Mouse (Mus musculus): Measurements from ENCODE around the gene Hdac5. TPM values are rescaled to one million over a fixed set of nuclear protein-coding genes. Genes with fewer than 3 reads are reported as not detected.
A peak's percentile ranks its signal among the peaks of the same experiment; 100 is the strongest.

The Hdac5 gene
- total RNA-seq (2014; rRNA removed) = 15.9 and 25.0 TPM in 2 replicates
- polyA plus RNA-seq (2012; rRNA removed) = 38.2 and 60.5 TPM in 2 replicates

DNA sequence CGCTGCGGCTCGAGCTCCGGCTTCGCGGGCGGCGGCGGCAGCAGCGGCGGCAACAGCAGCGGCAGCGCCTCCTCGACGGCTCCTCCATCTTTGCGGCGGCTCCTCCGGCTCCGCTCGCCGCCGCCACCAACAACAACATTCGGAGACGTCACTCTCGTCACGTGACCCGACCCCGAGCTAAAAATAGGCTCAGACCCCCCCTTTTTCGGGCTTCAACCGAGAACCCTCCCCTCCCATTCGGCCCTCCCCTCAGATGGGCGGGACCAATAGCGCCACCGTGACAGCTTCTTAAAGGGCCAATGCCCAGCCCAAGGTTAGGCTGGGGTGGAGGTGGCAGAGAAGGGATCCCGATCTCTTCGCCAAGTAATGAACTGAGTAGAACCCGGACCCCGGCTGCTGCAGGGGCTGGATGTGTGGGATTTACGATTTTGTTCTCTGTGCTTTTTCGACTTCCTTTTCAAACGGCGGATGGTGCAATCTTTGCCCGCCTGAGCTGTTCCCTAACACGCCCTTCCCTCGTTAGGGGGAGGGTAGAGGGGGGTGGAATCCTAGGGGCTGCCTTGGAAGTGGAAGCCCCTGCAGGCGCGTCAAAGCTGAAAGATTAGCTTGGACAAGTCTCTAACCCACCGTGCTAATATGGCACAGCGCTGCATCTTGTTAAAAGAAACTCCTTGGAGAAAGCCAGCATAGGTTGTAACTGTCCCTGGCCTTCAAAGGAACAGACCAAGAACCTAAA lies at the start of gene Hdac5:
Gene Hdac5 (minus strand): TSS at position 161 of the 736 bp plus-strand sequence.
- H3K9ac ChIP-seq (ENCODE audit: low read depth, low read length) = peak within 1 kb of the TSS; percentile 95
- peaks cover 35% of the 10 kb centered on the region for H3K79me2 ChIP-seq (ENCODE audit: control insufficient read depth, insufficient read depth, low read length)
- DNase-seq (ENCODE audit: extremely low read depth, low read depth, low spot score) = peak; percentile 91
- H3K27me3 ChIP-seq (ENCODE audit: control insufficient read depth, insufficient read depth, low read length) = no peaks in the 10 kb centered on the region
- H3K4me1 ChIP-seq (ENCODE audit: control insufficient read depth, insufficient read depth, low read length) = peaks cover 8% of the 10 kb centered on the region
- peak within 1 kb of the TSS; percentile 70 for H3K27ac ChIP-seq (replicated peaks; ENCODE audit: insufficient read depth, low read depth, low read length)
- no peaks in the 10 kb centered on the region for H3K36me3 ChIP-seq (ENCODE audit: control insufficient read depth, insufficient read depth, low read length)
- TF ChIP-seq CTCF (IDR thresholded peaks at IDR 0.05; ENCODE audit: low read depth, low read length) (no peak), POLR2A (IDR thresholded peaks at IDR 0.05; ENCODE audit: extremely low read depth, insufficient read depth, low read length) (peak; percentile 70)
- WGBS = 1% methylated on average over 49 of the region's 49 CpGs
- H3K4me3 ChIP-seq (ENCODE audit: insufficient read depth, low read depth, low read length) = peak within 1 kb of the TSS; percentile 73

DNA sequence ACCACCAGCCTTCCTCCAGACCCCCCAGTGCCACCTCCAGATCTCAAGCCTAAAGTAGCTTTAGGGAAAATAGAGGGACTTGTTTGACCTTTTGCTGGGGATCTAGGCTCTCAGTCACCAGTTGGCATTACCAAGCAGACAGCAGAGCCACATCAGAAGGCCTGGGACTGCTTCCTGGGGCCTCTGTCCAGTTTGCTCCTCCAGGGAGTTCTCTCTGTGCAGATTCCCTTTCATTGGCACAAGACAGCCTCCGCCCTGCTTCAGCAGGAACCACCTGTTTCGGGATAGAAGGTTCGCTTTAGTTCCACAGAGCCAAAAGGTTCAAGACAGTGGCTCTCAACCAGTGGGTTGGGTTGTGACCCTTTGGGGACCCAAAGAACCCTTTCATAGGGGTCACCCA lies 49.6 kb upstream of the Hdac5 start:
- Histone ChIP-seq H3K4me1 (ENCODE audit: control insufficient read depth, insufficient read depth, low read length) (peaks cover 3% of the 10 kb centered on the region; the same call in 1 of the 2 replicates), H3K9ac (ENCODE audit: low read depth, low read length) (no peak overlapping the region), H3K79me2 (ENCODE audit: control insufficient read depth, insufficient read depth, low read length) (no peaks in the 10 kb centered on the region), H3K27me3 (ENCODE audit: control insufficient read depth, insufficient read depth, low read length) (no peaks in the 10 kb centered on the region), H3K27ac (replicated peaks; ENCODE audit: insufficient read depth, low read depth, low read length) (no peak overlapping the region), H3K36me3 (ENCODE audit: control insufficient read depth, insufficient read depth, low read length) (no peaks in the 10 kb centered on the region), H3K4me3 (ENCODE audit: insufficient read depth, low read depth, low read length) (no peak overlapping the region)
- no peak for DNase-seq (ENCODE audit: extremely low read depth, low read depth, low spot score)
- TF ChIP-seq POLR2A (IDR thresholded peaks at IDR 0.05; ENCODE audit: extremely low read depth, insufficient read depth, low read length) (no peak), CTCF (IDR thresholded peaks at IDR 0.05; ENCODE audit: low read depth, low read length) (no peak)
- 91% methylated on average over 3 of the region's 3 CpGs for WGBS

DNA sequence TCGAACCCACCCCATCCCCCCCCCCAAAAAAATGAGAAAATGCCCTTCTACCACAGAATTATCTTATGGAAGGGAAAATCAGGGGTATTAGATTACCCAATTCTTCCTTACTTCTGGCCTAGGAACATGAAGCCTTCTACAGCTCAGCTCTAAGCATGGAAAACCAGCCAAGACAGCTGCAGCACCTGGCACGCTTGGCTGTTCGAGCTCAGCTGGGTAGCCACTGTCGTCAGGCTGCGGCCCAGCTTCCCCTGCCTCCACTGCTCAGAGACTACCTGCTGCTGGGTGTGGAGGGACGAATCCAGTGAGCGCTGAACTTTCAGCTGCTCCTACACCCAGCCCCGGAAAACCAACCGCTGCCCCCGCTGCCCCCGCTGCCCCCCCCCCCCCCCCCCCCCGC lies 47.8 kb upstream of the Hdac5 start:
- H3K36me3 ChIP-seq (ENCODE audit: control insufficient read depth, insufficient read depth, low read length) = no peaks in the 10 kb centered on the region
- H3K27me3 ChIP-seq (ENCODE audit: control insufficient read depth, insufficient read depth, low read length) = no peaks in the 10 kb centered on the region
- no peak overlapping the region for H3K27ac ChIP-seq (replicated peaks; ENCODE audit: insufficient read depth, low read depth, low read length)
- peaks cover 3% of the 10 kb centered on the region; the same call in 1 of the 2 replicates for H3K4me1 ChIP-seq (ENCODE audit: control insufficient read depth, insufficient read depth, low read length)
- H3K9ac ChIP-seq (ENCODE audit: low read depth, low read length) = no peak overlapping the region
- WGBS = 98% methylated on average over 8 of the region's 12 CpGs
- no peak for TF ChIP-seq POLR2A (IDR thresholded peaks at IDR 0.05; ENCODE audit: extremely low read depth, insufficient read depth, low read length)
- TF ChIP-seq CTCF (IDR thresholded peaks at IDR 0.05; ENCODE audit: low read depth, low read length) = no peak
- H3K79me2 ChIP-seq (ENCODE audit: control insufficient read depth, insufficient read depth, low read length) = no peaks in the 10 kb centered on the region
- no peak overlapping the region for H3K4me3 ChIP-seq (ENCODE audit: insufficient read depth, low read depth, low read length)
- DNase-seq (ENCODE audit: extremely low read depth, low read depth, low spot score) = no peak

DNA sequence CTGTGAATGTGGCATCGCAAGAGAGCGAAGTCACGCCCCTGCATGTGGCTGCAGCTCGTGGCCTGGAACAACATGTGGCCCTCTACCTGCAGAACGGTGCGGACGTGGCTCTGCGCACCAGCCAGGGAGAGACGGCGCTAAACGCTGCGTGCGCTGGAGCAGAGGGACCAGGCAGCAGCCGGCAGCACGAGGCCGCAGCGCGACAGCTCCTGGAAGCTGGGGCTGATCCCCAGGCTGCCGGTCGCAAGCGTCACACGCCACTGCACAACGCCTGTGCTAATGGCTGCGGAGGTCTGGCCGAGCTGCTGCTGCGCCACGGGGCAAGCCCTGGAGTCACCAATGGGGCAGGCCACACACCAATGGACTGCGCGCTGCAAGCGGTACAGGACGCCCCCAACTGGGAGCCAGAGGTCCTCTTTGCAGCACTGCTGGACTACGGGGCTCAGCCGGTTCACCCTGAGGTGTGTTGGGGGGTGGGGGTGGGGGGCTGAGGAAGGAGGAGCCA lies 46.5 kb upstream of the Hdac5 start:
- 4% methylated on average over 33 of the region's 33 CpGs for WGBS
- Histone ChIP-seq H3K27me3 (ENCODE audit: control insufficient read depth, insufficient read depth, low read length) (no peaks in the 10 kb centered on the region), H3K27ac (replicated peaks; ENCODE audit: insufficient read depth, low read depth, low read length) (no peak overlapping the region), H3K4me3 (ENCODE audit: insufficient read depth, low read depth, low read length) (peak overlapping the region; percentile 14; the same call in 1 of the 2 replicates), H3K36me3 (ENCODE audit: control insufficient read depth, insufficient read depth, low read length) (no peaks in the 10 kb centered on the region), H3K9ac (ENCODE audit: low read depth, low read length) (peak overlapping the region; percentile 26), H3K79me2 (ENCODE audit: control insufficient read depth, insufficient read depth, low read length) (no peaks in the 10 kb centered on the region), H3K4me1 (ENCODE audit: control insufficient read depth, insufficient read depth, low read length) (peaks cover 3% of the 10 kb centered on the region; the same call in 1 of the 2 replicates)
- no peak for TF ChIP-seq POLR2A (IDR thresholded peaks at IDR 0.05; ENCODE audit: extremely low read depth, insufficient read depth, low read length)
- TF ChIP-seq CTCF (IDR thresholded peaks at IDR 0.05; ENCODE audit: low read depth, low read length) = 0 out of 2 replicates have a peak, but pooled peaks have one; percentile 3
- DNase-seq (ENCODE audit: extremely low read depth, low read depth, low spot score) = no peak

DNA sequence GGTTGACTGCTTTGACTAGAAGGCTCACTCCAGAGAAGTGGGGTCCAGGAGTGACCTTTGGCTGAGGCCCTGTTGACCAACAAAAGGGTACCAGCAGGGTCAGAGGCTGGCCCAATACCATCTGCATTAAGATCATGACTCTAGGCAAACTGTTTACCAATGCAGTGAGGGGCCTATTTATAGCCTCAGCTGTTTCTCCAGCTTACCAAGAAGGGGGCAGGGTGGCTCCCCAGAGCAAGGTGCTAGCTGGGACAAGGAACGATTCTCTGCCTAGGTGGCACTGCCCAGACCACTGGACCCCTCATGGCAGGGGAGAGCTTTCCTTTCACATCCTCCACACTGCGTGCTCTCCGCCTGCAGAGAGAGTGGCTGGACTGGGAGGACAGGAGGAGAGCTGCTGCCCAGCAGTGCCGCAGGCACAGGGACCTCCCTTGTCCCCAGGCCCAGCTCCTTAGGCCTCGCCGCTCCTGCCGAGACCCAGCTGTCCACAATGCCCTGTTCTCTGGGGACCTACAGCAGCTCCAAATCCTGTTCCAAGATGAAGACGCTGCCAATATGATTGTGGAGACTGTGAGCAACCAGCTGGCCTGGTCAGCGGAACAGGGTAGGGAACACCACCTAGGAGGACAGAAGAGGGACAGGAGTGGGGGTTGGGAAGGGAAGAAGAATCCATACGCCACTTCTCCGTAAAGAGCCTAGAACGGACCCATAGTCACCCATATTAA lies 38.7 kb upstream of the Hdac5 start, which contains the start of gene Asb16:
Gene Asb16 (plus strand): TSS at position 224 of the 725 bp plus-strand sequence.
- TF ChIP-seq CTCF (IDR thresholded peaks at IDR 0.05; ENCODE audit: low read depth, low read length) = no peak
- no peak for TF ChIP-seq POLR2A (IDR thresholded peaks at IDR 0.05; ENCODE audit: extremely low read depth, insufficient read depth, low read length)
- no peak for DNase-seq (ENCODE audit: extremely low read depth, low read depth, low spot score)
- 92% methylated on average over 12 of the region's 12 CpGs for WGBS

More for the DNA sequence above, 38.7 kb upstream of the Hdac5 start, which contains the start of gene Asb16:
- Histone ChIP-seq H3K4me3 (ENCODE audit: insufficient read depth, low read depth, low read length) (no peak within 1 kb of the TSS), H3K27ac (replicated peaks; ENCODE audit: insufficient read depth, low read depth, low read length) (no peak within 1 kb of the TSS), H3K27me3 (ENCODE audit: control insufficient read depth, insufficient read depth, low read length) (no peaks in the 10 kb centered on the region), H3K79me2 (ENCODE audit: control insufficient read depth, insufficient read depth, low read length) (no peaks in the 10 kb centered on the region), H3K9ac (ENCODE audit: low read depth, low read length) (no peak within 1 kb of the TSS), H3K36me3 (ENCODE audit: control insufficient read depth, insufficient read depth, low read length) (no peaks in the 10 kb centered on the region), H3K4me1 (ENCODE audit: control insufficient read depth, insufficient read depth, low read length) (peaks cover 3% of the 10 kb centered on the region)

Measured in liver, adult 2 months (tissue).